Mouse (Mus musculus): ENCODE measurements around the gene Ddx1. TPM values are rescaled to one million over a fixed set of nuclear protein-coding genes. Genes with fewer than 3 reads are reported as not detected.

Ddx1 gene
- total RNA-seq, 2 experiments from 2014 or later = 90.0 to 200 TPM

Other genes with a start within 250 kb of the Ddx1 start
- 16.4 and 21.2 TPM in 2 replicates for gene Nbas, start 19.9 kb upstream of the Ddx1 start, total RNA-seq (2015)
- 19.8 and 22.5 TPM in 2 replicates for gene Nbas, start 19.9 kb upstream of the Ddx1 start, total RNA-seq (2017)